Comparison of ENCODE assay signal across 11 mouse cellular contexts in the genomic region with DNA sequence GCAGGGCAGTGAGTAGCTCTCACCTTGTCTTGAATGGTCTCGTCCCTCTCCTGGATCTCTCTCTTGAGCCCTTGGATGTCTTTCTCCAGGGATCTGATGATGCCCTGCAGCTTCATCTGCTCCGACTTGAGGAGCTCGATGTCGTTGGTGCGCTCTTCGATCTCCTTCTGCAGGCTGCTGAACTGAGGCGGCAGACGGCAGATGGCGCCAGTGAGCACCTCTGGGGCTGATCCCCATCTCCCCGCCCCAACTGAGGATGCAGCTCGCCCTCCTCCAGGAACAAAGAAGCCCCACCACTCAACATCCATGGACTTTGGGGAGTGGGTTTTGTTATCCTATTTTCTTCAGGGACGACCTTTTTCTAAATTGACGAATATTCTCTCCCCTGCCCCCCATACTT. TPM values are rescaled to one million over a fixed set of nuclear protein-coding genes. Genes with fewer than 3 reads are reported as not detected.
DNase-seq lines count a peak whose midpoint lies in the region; ATAC-seq lines count a peak whose summit lies in the region.
"Had no signal": no experiment of that assay in that cellular context is flagged by ENCODE, and none has a peak within 500 bp of the region (broad histone marks: within the 10 kb centered on the region; RNA-seq: fewer than 3 reads in every experiment).

No protein-coding gene starts in this region.

- H3K4me3 ChIP-seq in neural tube, embryonic 15.5 days (replicated peaks): no peak overlapping the region
- no peak overlapping the region for H3K4me3 ChIP-seq in limb, embryonic 10.5 days
- H3K4me3 ChIP-seq in hindbrain, embryonic 14.5 days (replicated peaks; ENCODE audit: low read length): no peak overlapping the region
- H3K4me3 ChIP-seq: heart, embryonic 13.5 days; liver, embryonic 13.5 days had no signal

- 0 out of 2 replicates have a peak, but pooled peaks cover 4% of the 10 kb centered on the region for H3K4me1 ChIP-seq in neural tube, embryonic 15.5 days
- H3K4me1 ChIP-seq in limb, embryonic 10.5 days: peaks cover 7% of the 10 kb centered on the region; the same call in 1 of the 2 replicates
- no peaks in the 10 kb centered on the region for H3K4me1 ChIP-seq in hindbrain, embryonic 14.5 days (replicated peaks; ENCODE audit: control insufficient read depth, insufficient read depth, low read length)
- H3K4me1 ChIP-seq: heart, embryonic 13.5 days; liver, embryonic 13.5 days had no signal

- no peak overlapping the region for H3K9ac ChIP-seq in neural tube, embryonic 15.5 days (replicated peaks)
- no peak overlapping the region for H3K9ac ChIP-seq in hindbrain, embryonic 14.5 days
- H3K9ac ChIP-seq: heart, embryonic 13.5 days; liver, embryonic 13.5 days had no signal

- DNase-seq in gastrocnemius, postnatal 10 days: peak; percentile 60
- DNase-seq in gastrocnemius, postnatal 25 days: no peak
- DNase-seq in neural tube, embryonic 10.5 days (ENCODE audit: extremely low spot score, low spot score): peak; percentile 22
- peak; percentile 44 for DNase-seq in adrenal gland, postnatal 25 days
- DNase-seq in limb, embryonic 10.5 days (ENCODE audit: low spot score): peak; percentile 46
- DNase-seq in thymus, postnatal 14 days: peak; percentile 49
- no peak for DNase-seq in hindbrain, embryonic 14.5 days (ENCODE audit: low spot score)
- DNase-seq: liver, embryonic 13.5 days had no signal

- H3K27ac ChIP-seq in neural tube, embryonic 15.5 days (replicated peaks): no peak overlapping the region
- no peak overlapping the region for H3K27ac ChIP-seq in limb, embryonic 10.5 days
- H3K27ac ChIP-seq in hindbrain, embryonic 14.5 days: no peak overlapping the region
- H3K27ac ChIP-seq: heart, embryonic 13.5 days; liver, embryonic 13.5 days had no signal

- H3K36me3 ChIP-seq in neural tube, embryonic 15.5 days: no peaks in the 10 kb centered on the region
- no peaks in the 10 kb centered on the region for H3K36me3 ChIP-seq in limb, embryonic 10.5 days
- H3K36me3 ChIP-seq in hindbrain, embryonic 14.5 days (replicated peaks; ENCODE audit: control insufficient read depth, insufficient read depth): no peaks in the 10 kb centered on the region
- H3K36me3 ChIP-seq: heart, embryonic 13.5 days; liver, embryonic 13.5 days had no signal

- H3K4me2 ChIP-seq in neural tube, embryonic 15.5 days: no peak overlapping the region
- H3K4me2 ChIP-seq in hindbrain, embryonic 14.5 days (replicated peaks): no peak overlapping the region
- H3K4me2 ChIP-seq: heart, embryonic 13.5 days; liver, embryonic 13.5 days had no signal

- no peaks in the 10 kb centered on the region for H3K27me3 ChIP-seq in neural tube, embryonic 15.5 days (replicated peaks)
- 0 out of 2 replicates have a peak, but pooled peaks cover 7% of the 10 kb centered on the region for H3K27me3 ChIP-seq in limb, embryonic 10.5 days (ENCODE audit: low read depth, poor library complexity, severe bottlenecking)
- no peaks in the 10 kb centered on the region for H3K27me3 ChIP-seq in hindbrain, embryonic 14.5 days (ENCODE audit: control insufficient read depth, insufficient read depth, low read length)

- WGBS in neural tube, embryonic 15.5 days: 58% methylated on average over 13 of the region's 13 CpGs
- WGBS in limb, embryonic 10.5 days: 56% methylated on average over 13 of the region's 13 CpGs
- WGBS in hindbrain, embryonic 14.5 days: 58% methylated on average over 13 of the region's 13 CpGs

- peaks cover under 1% of the 10 kb centered on the region; the same call in 1 of the 2 replicates for H3K9me3 ChIP-seq in neural tube, embryonic 15.5 days (replicated peaks)
- 0 out of 2 replicates have a peak, but pooled peaks cover 2% of the 10 kb centered on the region for H3K9me3 ChIP-seq in limb, embryonic 10.5 days (replicated peaks)
- H3K9me3 ChIP-seq in hindbrain, embryonic 14.5 days (ENCODE audit: control insufficient read depth, low read length): peaks cover 2% of the 10 kb centered on the region; the same call in 1 of the 2 replicates
- H3K9me3 ChIP-seq: liver, embryonic 13.5 days had no signal

- no peak for ATAC-seq in neural tube, embryonic 15.5 days (ENCODE audit: low FRiP score)
- no peak for ATAC-seq in hindbrain, embryonic 14.5 days (ENCODE audit: low FRiP score)

RNA-seq across cellular contexts. Expression of a gene that starts 35.5 kb away (rescaled TPM):
- total RNA-seq in gastrocnemius, postnatal 10 days (2021): under 1 TPM; 0.14 to 0.23 TPM
- total RNA-seq in gastrocnemius, postnatal 25 days (2021): not detected
- 0.20 and 1.8 TPM in 2 replicates for polyA plus RNA-seq in neural tube, embryonic 15.5 days (2015; fragmentation: Nextera tagmentation; extraction: Ambion mirVana)
- total RNA-seq in adrenal gland, postnatal 25 days (2021): not detected in 2 replicates
- 0.34 and 0.54 TPM in 2 replicates for polyA plus RNA-seq in limb, embryonic 10.5 days (2016; fragmentation: Nextera tagmentation; extraction: Ambion mirVana)
- not detected in 2 replicates for polyA plus RNA-seq in hindbrain, embryonic 14.5 days (2014; fragmentation: Nextera tagmentation; extraction: Ambion mirVana)
- total RNA-seq: adrenal gland, adult 18-20 months had no signal

RNA-seq across cellular contexts. Expression of a gene that starts 41.3 kb away (rescaled TPM):
- not detected for total RNA-seq in gastrocnemius, postnatal 10 days (2021)
- total RNA-seq in gastrocnemius, postnatal 25 days (2021): not detected
- 1.3 and 1.5 TPM in 2 replicates for polyA plus RNA-seq in neural tube, embryonic 15.5 days (2015; fragmentation: Nextera tagmentation; extraction: Ambion mirVana)
- total RNA-seq in adrenal gland, postnatal 25 days (2021): not detected in 2 replicates
- 0.36 and 0.64 TPM in 2 replicates for polyA plus RNA-seq in limb, embryonic 10.5 days (2016; fragmentation: Nextera tagmentation; extraction: Ambion mirVana)
- 1.7 and 3.1 TPM in 2 replicates for polyA plus RNA-seq in hindbrain, embryonic 14.5 days (2014; fragmentation: Nextera tagmentation; extraction: Ambion mirVana)
- total RNA-seq: adrenal gland, adult 18-20 months had no signal

RNA-seq across cellular contexts. Expression of a gene that starts 41.3 kb away (rescaled TPM):
- total RNA-seq in gastrocnemius, postnatal 10 days (2021): 10 to 100 TPM; 43.3 to 47.1 TPM
- 10 to 100 TPM; 25.1 to 26.9 TPM for total RNA-seq in gastrocnemius, postnatal 25 days (2021)
- 84.7 and 102 TPM in 2 replicates for polyA plus RNA-seq in neural tube, embryonic 15.5 days (2015; fragmentation: Nextera tagmentation; extraction: Ambion mirVana)
- 67.7 and 74.7 TPM in 2 replicates for total RNA-seq in adrenal gland, postnatal 25 days (2021)
- 180 and 228 TPM in 2 replicates for polyA plus RNA-seq in limb, embryonic 10.5 days (2016; fragmentation: Nextera tagmentation; extraction: Ambion mirVana)
- 102 TPM in 2 replicates for polyA plus RNA-seq in hindbrain, embryonic 14.5 days (2014; fragmentation: Nextera tagmentation; extraction: Ambion mirVana)

RNA-seq across cellular contexts. Expression of a gene that starts 52.5 kb away (rescaled TPM):
- total RNA-seq in gastrocnemius, postnatal 10 days (2021): not detected
- total RNA-seq in gastrocnemius, postnatal 25 days (2021): not detected
- polyA plus RNA-seq in neural tube, embryonic 15.5 days (2015; fragmentation: Nextera tagmentation; extraction: Ambion mirVana): 3.7 TPM in 1 of 2 replicates, not detected in the other
- total RNA-seq in adrenal gland, postnatal 25 days (2021): not detected in 2 replicates
- 0.78 and 1.2 TPM in 2 replicates for polyA plus RNA-seq in limb, embryonic 10.5 days (2016; fragmentation: Nextera tagmentation; extraction: Ambion mirVana)
- not detected in 2 replicates for polyA plus RNA-seq in hindbrain, embryonic 14.5 days (2014; fragmentation: Nextera tagmentation; extraction: Ambion mirVana)
- total RNA-seq: adrenal gland, adult 18-20 months had no signal

Comparison
In these comparisons a context has a peak if more than half of its experiments do, and no peak if none do; other contexts are left out.
1. DNase-seq: peak in gastrocnemius, postnatal 10 days (single experiment), neural tube, embryonic 10.5 days (single experiment), adrenal gland, postnatal 25 days (single experiment), limb, embryonic 10.5 days (single experiment) and thymus, postnatal 14 days (single experiment); none in gastrocnemius, postnatal 25 days (single experiment) and hindbrain, embryonic 14.5 days (single experiment).